Mouse (Mus musculus) liver (tissue): ENCODE data around the gene Trmt2a.
"Not testable (repeated sequence)": the region's sequence is repeated elsewhere in the genome, so short reads cannot be mapped to it uniquely, and the experiment has no call there.

Experiments
- DNase-seq: peaks from one replicate; pipeline ENCODE4 v3.0.0-alpha.2; 2020; ENCODE audit warnings: mixed read lengths

The Trmt2a gene

DNA sequence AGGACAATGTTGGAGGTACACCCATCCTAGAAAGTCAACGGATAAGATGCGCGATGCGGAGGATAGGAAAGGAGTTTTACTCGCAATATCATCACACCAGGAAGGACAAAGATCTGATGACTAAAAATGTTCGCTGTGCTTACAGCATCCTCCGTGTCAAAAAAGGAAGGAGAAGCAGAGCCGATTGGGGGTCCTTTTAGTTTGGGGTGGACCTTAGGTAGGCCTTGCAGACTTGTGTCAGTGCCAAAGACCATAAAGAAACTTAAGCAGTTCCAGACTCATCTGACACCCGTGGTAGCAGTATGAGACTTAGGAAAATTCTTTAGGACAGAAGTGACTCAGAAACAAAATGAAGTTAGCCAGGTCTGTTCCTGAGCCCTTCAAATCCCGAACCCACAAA, 41.1 kb downstream of the Trmt2a start:
- not testable (repeated sequence) for DNase-seq
